Mouse (Mus musculus): ENCODE measurements at regions not wholly inside any gene's neighbourhood (a gene's known extent, or its start where the extent isn't known, plus 50 kb on each side); places are given as distances from the start of the nearest gene placed in this dataset.
"Not testable (repeated sequence)": the region's sequence is repeated elsewhere in the genome, so short reads cannot be mapped to it uniquely, and the experiment has no call there.

- DNase-seq (ENCODE audit: low spot score): peak; percentile 72
These were observed 95.9 kb upstream of the Map3k1 start for GRCm38 (mm10) chr13:111904616-111905212.

GRCm38 (mm10) chr13:111905213-111905701 is 96.5 kb upstream of the Map3k1 start:
- DNase-seq (ENCODE audit: low spot score): no peak

GRCm38 (mm10) chr13:111911071-111911470 is 102.3 kb upstream of the Map3k1 start:
- DNase-seq (ENCODE audit: low spot score): no peak

- DNase-seq (ENCODE audit: low spot score): no peak
These were observed 103.0 kb upstream of the Map3k1 start for GRCm38 (mm10) chr13:111911661-111912312.

GRCm38 (mm10) chr13:111914348-111914913 is 105.6 kb upstream of the Map3k1 start:
- DNase-seq (ENCODE audit: low spot score): no peak

- not testable (repeated sequence) for DNase-seq (ENCODE audit: low spot score)
These were observed 110.6 kb upstream of the Map3k1 start for GRCm38 (mm10) chr13:111919417-111919816.

GRCm38 (mm10) chr13:111920534-111920933 is 111.7 kb upstream of the Map3k1 start:
- no peak for DNase-seq (ENCODE audit: low spot score)

- DNase-seq (ENCODE audit: low spot score): no peak
These were observed 112.6 kb upstream of the Map3k1 start for GRCm38 (mm10) chr13:111921142-111922035.

- no peak for DNase-seq (ENCODE audit: low spot score)
These were observed 116.6 kb upstream of the Map3k1 start for GRCm38 (mm10) chr13:111925349-111925748.

- DNase-seq (ENCODE audit: low spot score): no peak
These were observed 118.0 kb upstream of the Map3k1 start for GRCm38 (mm10) chr13:111926801-111927200.

- no peak for DNase-seq (ENCODE audit: low spot score)
These were observed 118.7 kb upstream of the Map3k1 start for GRCm38 (mm10) chr13:111927489-111927888.

- DNase-seq (ENCODE audit: low spot score): no peak
These were observed 120.1 kb upstream of the Map3k1 start for GRCm38 (mm10) chr13:111928636-111929544.

GRCm38 (mm10) chr13:111929908-111930307 is 121.1 kb upstream of the Map3k1 start:
- DNase-seq (ENCODE audit: low spot score): no peak

- no peak for DNase-seq (ENCODE audit: low spot score)
These were observed 123.7 kb upstream of the Map3k1 start for GRCm38 (mm10) chr13:111932464-111932863.

- DNase-seq (ENCODE audit: low spot score): no peak
These were observed 124.9 kb upstream of the Map3k1 start for GRCm38 (mm10) chr13:111933526-111934240.

- no peak for DNase-seq (ENCODE audit: low spot score)
These were observed 126.9 kb upstream of the Map3k1 start for GRCm38 (mm10) chr13:111935721-111936080.

- peak; percentile 48 for DNase-seq (ENCODE audit: low spot score)
These were observed 127.5 kb upstream of the Map3k1 start for GRCm38 (mm10) chr13:111936081-111936857.

- no peak for DNase-seq (ENCODE audit: low spot score)
These were observed 128.2 kb upstream of the Map3k1 start for GRCm38 (mm10) chr13:111936983-111937382.

- DNase-seq (ENCODE audit: low spot score): no peak
These were observed 130.2 kb upstream of the Map3k1 start for GRCm38 (mm10) chr13:111938896-111939422.

All from left cerebral cortex, adult 11 months (tissue).